Mouse (Mus musculus) small intestine, adult 2 months (tissue): ENCODE data around the gene Pacrg. TPM values are rescaled to one million over a fixed set of nuclear protein-coding genes. Genes with fewer than 3 reads are reported as not detected.

Source experiments
- H3K27ac ChIP-seq: fragments of 200-500 bp; 2 replicates; pipeline ENCODE4 v1.5.1; 2012; ENCODE audit warnings: low read depth, low read length, control low read depth, inconsistent platforms; ENCODE audit not compliant: insufficient read depth
- H3K27me3 ChIP-seq: fragments of 200-500 bp; 2 replicates; pipeline ENCODE4 v1.6.1; 2012; ENCODE audit warnings: mild to moderate bottlenecking, moderate library complexity, low read length, inconsistent platforms; ENCODE audit not compliant: control insufficient read depth, insufficient read depth
- H3K36me3 ChIP-seq: fragments of 200-500 bp; 2 replicates; pipeline ENCODE4 v1.6.1; 2012; ENCODE audit warnings: mild to moderate bottlenecking, low read length, control low read depth, inconsistent platforms; ENCODE audit not compliant: control insufficient read depth, insufficient read depth
- H3K4me1 ChIP-seq: fragments of 200-500 bp; 2 replicates; pipeline ENCODE4 v1.6.1; 2012; ENCODE audit warnings: low read length, inconsistent platforms, mixed read lengths; ENCODE audit not compliant: control insufficient read depth, insufficient read depth, insufficient read length
- H3K4me3 ChIP-seq: fragments of 200-500 bp; 2 replicates; pipeline ENCODE4 v1.5.1; 2012; ENCODE audit warnings: low read depth, mild to moderate bottlenecking, control low read depth, inconsistent platforms, low read length, moderate library complexity
- CTCF ChIP-seq: fragments of 200-500 bp; IDR thresholded peaks from 2 replicates; pipeline ENCODE4 v1.5.1; 2012; ENCODE audit warnings: low read depth, mild to moderate bottlenecking, control low read depth, inconsistent platforms, low read length, moderate library complexity, mixed read lengths; ENCODE audit not compliant: insufficient replicate concordance, insufficient read length; ENCODE audit errors: extremely low read depth
- POLR2A ChIP-seq: fragments of 200-500 bp; IDR thresholded peaks from 2 replicates; pipeline ENCODE4 v1.6.1; 2012; ENCODE audit warnings: low read depth, mild to moderate bottlenecking, control low read depth, inconsistent platforms, low read length, moderate library complexity
- WGBS: fragments of 180-500 bp; shearing (Covaris S2); methylation state at CpG from one replicate; pipeline ENCODE4 v1.1.7; 2018; 5-methylcytosine and 5-hydroxymethylcytosine counted together
- polyA plus RNA-seq: library from polyadenylated mRNA; depleted of rRNA; stranded (reverse); fragments of >200 nt; gene quantifications from 2 replicates; pipeline ENCODE4 v1.2.3, GENCODE M21; 2012

The Pacrg gene
- polyA plus RNA-seq, 1 experiment: not detected

DNA sequence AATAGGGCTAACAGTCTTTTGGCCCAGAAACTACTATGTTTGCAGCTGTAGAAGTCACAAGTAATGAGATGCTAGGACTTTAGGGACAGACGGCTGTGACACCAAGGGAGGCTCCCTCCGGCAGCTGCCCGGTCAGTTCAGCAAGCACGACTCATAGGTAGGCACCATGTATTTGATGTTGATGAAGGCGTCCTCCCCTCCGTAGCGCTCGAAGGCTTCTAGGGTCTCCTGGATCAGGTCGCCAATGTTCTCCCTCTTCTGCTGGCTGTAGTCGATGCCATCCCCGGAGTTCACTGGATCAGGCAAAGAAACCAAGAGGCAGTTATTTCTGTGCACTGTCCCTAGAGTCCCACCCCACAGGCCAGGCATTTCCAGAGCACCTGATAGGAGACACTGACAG, 436.9 kb downstream of the Pacrg start:
- H3K27ac ChIP-seq: no peak overlapping the region
- no peaks in the 10 kb centered on the region for H3K36me3 ChIP-seq
- no peaks in the 10 kb centered on the region for H3K4me1 ChIP-seq
- no peak overlapping the region for H3K4me3 ChIP-seq
- 88% methylated on average over 11 of the region's 11 CpGs for WGBS
- no peak for TF ChIP-seq CTCF
- TF ChIP-seq POLR2A: no peak
- no peaks in the 10 kb centered on the region for H3K27me3 ChIP-seq

- Histone ChIP-seq H3K4me3 (no peak overlapping the region), H3K27ac (no peak overlapping the region), H3K27me3 (no peaks in the 10 kb centered on the region), H3K4me1 (no peaks in the 10 kb centered on the region), H3K36me3 (no peaks in the 10 kb centered on the region)
- 82% methylated on average over 12 of the region's 12 CpGs for WGBS
- no peak for TF ChIP-seq CTCF
- TF ChIP-seq POLR2A: no peak
Measured at GRCm38 (mm10) chr17:10402064-10402640, 438.0 kb downstream of the Pacrg start.

- no peak for TF ChIP-seq CTCF
- TF ChIP-seq POLR2A: no peak
- no peaks in the 10 kb centered on the region for H3K36me3 ChIP-seq
- H3K27me3 ChIP-seq: no peaks in the 10 kb centered on the region
- H3K4me3 ChIP-seq: no peak overlapping the region
- H3K4me1 ChIP-seq: no peaks in the 10 kb centered on the region
- WGBS: 64% methylated on average over 3 of the region's 3 CpGs
- no peak overlapping the region for H3K27ac ChIP-seq
Measured at GRCm38 (mm10) chr17:10401529-10401928, 438.6 kb downstream of the Pacrg start.

DNA sequence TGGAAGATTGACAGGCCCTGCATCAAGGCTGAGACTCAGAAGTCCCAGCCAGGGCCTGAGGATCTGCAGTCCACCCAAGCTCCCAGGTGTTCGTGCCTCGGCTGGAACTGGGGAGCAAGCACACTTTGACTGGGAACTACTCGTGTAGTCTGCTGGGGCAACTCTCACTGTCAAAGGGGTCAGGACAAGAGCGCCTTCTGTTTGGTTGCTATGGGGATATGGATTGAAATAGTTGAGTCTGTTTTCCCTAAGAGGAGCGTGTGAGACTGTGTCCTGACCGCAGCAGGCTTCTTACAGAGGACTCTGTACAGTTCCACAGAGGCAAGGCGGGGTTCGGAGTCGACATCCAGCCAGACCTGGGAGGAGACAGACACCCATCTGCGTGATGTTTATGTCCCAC, 440.4 kb downstream of the Pacrg start:
- Histone ChIP-seq H3K4me1 (no peaks in the 10 kb centered on the region), H3K27me3 (no peaks in the 10 kb centered on the region), H3K4me3 (no peak overlapping the region), H3K27ac (no peak overlapping the region), H3K36me3 (no peaks in the 10 kb centered on the region)
- TF ChIP-seq POLR2A (no peak), CTCF (no peak)
- WGBS: 71% methylated on average over 10 of the region's 10 CpGs

GRCm38 (mm10) chr17:10398871-10399270, 441.2 kb downstream of the Pacrg start:
- H3K27ac ChIP-seq: no peak overlapping the region
- 84% methylated on average over 5 of the region's 5 CpGs for WGBS

GRCm38 (mm10) chr17:10397924-10398627, 442.0 kb downstream of the Pacrg start:
- 48% methylated on average over 10 of the region's 10 CpGs for WGBS
- no peaks in the 10 kb centered on the region for H3K4me1 ChIP-seq
- TF ChIP-seq POLR2A: no peak
- no peak for TF ChIP-seq CTCF

More at GRCm38 (mm10) chr17:10398871-10399270, 441.2 kb downstream of the Pacrg start:
- Histone ChIP-seq H3K4me3 (no peak overlapping the region), H3K4me1 (no peaks in the 10 kb centered on the region), H3K36me3 (no peaks in the 10 kb centered on the region), H3K27me3 (no peaks in the 10 kb centered on the region)
- TF ChIP-seq CTCF: no peak
- TF ChIP-seq POLR2A: no peak

DNA sequence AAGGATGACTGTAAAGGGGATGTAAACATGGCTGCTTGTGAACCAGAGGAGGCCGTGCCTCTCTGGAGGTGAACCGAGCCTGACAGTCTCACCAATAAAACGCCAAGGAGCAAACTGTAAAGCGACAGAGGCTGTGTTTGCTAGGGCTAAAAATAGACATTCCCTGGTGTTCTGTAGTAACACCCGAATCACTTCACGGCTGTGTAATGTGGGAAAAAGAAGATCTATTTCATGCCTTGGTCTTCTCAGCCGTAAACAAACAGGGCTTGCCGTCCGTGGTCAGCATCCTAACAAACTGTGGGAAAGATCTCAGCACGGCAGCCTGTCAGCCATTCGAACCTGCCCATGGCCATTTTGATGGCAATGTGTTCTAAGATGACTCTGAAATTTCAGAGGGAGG, 442.8 kb downstream of the Pacrg start:
- 57% methylated on average over 11 of the region's 11 CpGs for WGBS
- no peak overlapping the region for H3K4me3 ChIP-seq
- no peaks in the 10 kb centered on the region for H3K4me1 ChIP-seq
- no peaks in the 10 kb centered on the region for H3K27me3 ChIP-seq
- no peak overlapping the region for H3K27ac ChIP-seq
- H3K36me3 ChIP-seq: no peaks in the 10 kb centered on the region
- TF ChIP-seq CTCF: no peak
- TF ChIP-seq POLR2A: no peak

More at GRCm38 (mm10) chr17:10397924-10398627, 442.0 kb downstream of the Pacrg start:
- H3K27ac ChIP-seq: no peak overlapping the region
- H3K36me3 ChIP-seq: no peaks in the 10 kb centered on the region
- H3K27me3 ChIP-seq: no peaks in the 10 kb centered on the region
- no peak overlapping the region for H3K4me3 ChIP-seq
